Mouse (Mus musculus) macrophage (primary cell): ENCODE measurements around the gene Aplp2. TPM values are rescaled to one million over a fixed set of nuclear protein-coding genes. Genes with fewer than 3 reads are reported as not detected.
"Not testable (repeated sequence)": the region's sequence is repeated elsewhere in the genome, so short reads cannot be mapped to it uniquely, and the experiment has no call there.

Experiments used
- H3K27ac ChIP-seq: fragments of 350-480 bp; formaldehyde crosslinking; 2 replicates; pipeline ENCODE4 v1.9.0; 2021
- H3K36me3 ChIP-seq: fragments of 350-480 bp; formaldehyde crosslinking; 2 replicates; pipeline ENCODE4 v1.9.0; 2021; ENCODE audit errors: inconsistent target
- H3K4me3 ChIP-seq: fragments of 350-480 bp; formaldehyde crosslinking; 2 replicates; pipeline ENCODE4 v1.9.0; 2021; ENCODE audit errors: inconsistent target
- H3K79me2 ChIP-seq: fragments of 350-480 bp; formaldehyde crosslinking; 2 replicates; pipeline ENCODE4 v1.9.0; 2021; ENCODE audit errors: inconsistent target
- WGBS: methylation state at CpG from one replicate; pipeline ENCODE4 v1.1.7; 2026; ENCODE audit warnings: inconsistent platforms; ENCODE audit not compliant: missing documents; 5-methylcytosine and 5-hydroxymethylcytosine counted together
- polyA plus RNA-seq: library from polyadenylated mRNA; stranded (reverse); fragments of 250-400 nt; gene quantifications from 3 replicates; pipeline ENCODE4 v1.2.4, GENCODE M21; 2018; ENCODE audit warnings: inconsistent platforms

Gene Aplp2
- polyA plus RNA-seq, 1 experiment from 2014 or later = 1,267 TPM

GRCm38 (mm10) chr9:31181291-31182085 lies 30.1 kb downstream of the Aplp2 start:
- H3K27ac ChIP-seq = no peak overlapping the region
- H3K79me2 ChIP-seq = peaks cover 85% of the 10 kb centered on the region
- WGBS = 91% methylated on average over 7 of the region's 10 CpGs
- no peak overlapping the region for H3K4me3 ChIP-seq
- no peaks in the 10 kb centered on the region for H3K36me3 ChIP-seq

- H3K27ac ChIP-seq = peak overlapping the region; percentile 73
- no peak overlapping the region for H3K4me3 ChIP-seq
- H3K79me2 ChIP-seq = peaks cover 63% of the 10 kb centered on the region
- H3K36me3 ChIP-seq = no peaks in the 10 kb centered on the region
- 91% methylated on average over 4 of the region's 6 CpGs for WGBS
Observed at GRCm38 (mm10) chr9:31177692-31178091, 33.9 kb downstream of the Aplp2 start.

- WGBS = 56% methylated on average over 8 of the region's 8 CpGs
- peak overlapping the region; percentile 73 for H3K27ac ChIP-seq
- no peaks in the 10 kb centered on the region for H3K36me3 ChIP-seq
- peaks cover 60% of the 10 kb centered on the region for H3K79me2 ChIP-seq
- no peak overlapping the region for H3K4me3 ChIP-seq
Observed at GRCm38 (mm10) chr9:31176379-31177130, 35.1 kb downstream of the Aplp2 start.

DNA sequence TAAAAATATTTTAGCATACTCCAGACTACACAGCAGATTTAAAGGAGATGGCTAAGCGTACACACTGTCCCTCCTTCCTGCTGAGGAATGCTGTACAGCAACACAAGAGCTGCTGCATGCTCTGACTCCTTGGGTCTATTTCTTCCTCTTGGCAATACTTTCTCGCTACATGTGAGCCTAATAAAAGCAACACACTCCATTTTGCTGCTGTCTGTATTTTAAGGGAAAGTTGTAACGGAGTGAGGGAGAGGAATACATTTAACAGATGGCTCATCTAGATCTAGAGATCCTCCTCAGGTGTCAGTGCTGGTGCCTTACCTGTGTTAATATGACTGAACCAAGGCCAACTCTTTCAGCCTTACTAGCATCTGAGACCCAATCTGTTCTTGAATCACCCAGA lies 35.6 kb downstream of the Aplp2 start:
- Histone ChIP-seq H3K79me2 (peaks cover 59% of the 10 kb centered on the region), H3K36me3 (no peaks in the 10 kb centered on the region), H3K4me3 (no peak overlapping the region), H3K27ac (peak overlapping the region; percentile 73)
- WGBS = 100% methylated on average over 3 of the region's 3 CpGs

- Histone ChIP-seq H3K27ac (peak overlapping the region; percentile 73; the same call in 1 of the 2 replicates), H3K79me2 (peaks cover 52% of the 10 kb centered on the region; the same call in 1 of the 2 replicates), H3K36me3 (no peaks in the 10 kb centered on the region), H3K4me3 (no peak overlapping the region)
- WGBS = 97% methylated on average over 6 of the region's 6 CpGs
Observed at GRCm38 (mm10) chr9:31175346-31175745, 36.3 kb downstream of the Aplp2 start.

GRCm38 (mm10) chr9:31168356-31169093 lies 43.1 kb downstream of the Aplp2 start:
- peaks cover 47% of the 10 kb centered on the region for H3K79me2 ChIP-seq
- WGBS = 85% methylated on average over 22 of the region's 22 CpGs
- no peak overlapping the region for H3K4me3 ChIP-seq
- H3K27ac ChIP-seq = peak overlapping the region; percentile 99
- peaks cover 6% of the 10 kb centered on the region; the same call in 1 of the 2 replicates for H3K36me3 ChIP-seq

GRCm38 (mm10) chr9:31167305-31167704 lies 44.3 kb downstream of the Aplp2 start:
- WGBS = 94% methylated on average over 10 of the region's 13 CpGs
- no peak overlapping the region for H3K4me3 ChIP-seq
- peaks cover 46% of the 10 kb centered on the region for H3K79me2 ChIP-seq
- peaks cover 6% of the 10 kb centered on the region; the same call in 1 of the 2 replicates for H3K36me3 ChIP-seq
- peak overlapping the region; percentile 99 for H3K27ac ChIP-seq

DNA sequence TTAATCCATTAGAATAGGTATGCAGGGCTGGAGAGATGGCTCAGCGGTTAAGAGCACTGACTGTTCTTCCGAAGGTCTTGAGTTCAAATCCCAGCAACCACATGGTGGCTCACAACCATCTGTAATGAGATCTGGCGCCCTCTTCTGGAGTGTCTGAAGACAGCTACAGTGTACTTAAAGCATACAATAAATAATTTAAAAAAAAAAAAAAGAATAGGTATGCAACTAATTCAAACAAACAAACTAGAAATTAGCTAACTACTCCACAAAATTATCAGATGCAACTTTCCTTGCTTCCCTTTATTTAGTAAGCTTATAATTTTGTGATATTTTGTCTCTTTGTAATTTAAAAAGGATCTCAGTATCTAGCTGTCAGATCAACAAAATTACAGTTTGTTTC lies 46.1 kb downstream of the Aplp2 start:
- 100% methylated on average over 1 of the region's 3 CpGs for WGBS
- H3K27ac ChIP-seq = peak overlapping the region; percentile 99
- H3K79me2 ChIP-seq = peaks cover 50% of the 10 kb centered on the region
- H3K4me3 ChIP-seq = not testable (repeated sequence)
- peaks cover 17% of the 10 kb centered on the region for H3K36me3 ChIP-seq

DNA sequence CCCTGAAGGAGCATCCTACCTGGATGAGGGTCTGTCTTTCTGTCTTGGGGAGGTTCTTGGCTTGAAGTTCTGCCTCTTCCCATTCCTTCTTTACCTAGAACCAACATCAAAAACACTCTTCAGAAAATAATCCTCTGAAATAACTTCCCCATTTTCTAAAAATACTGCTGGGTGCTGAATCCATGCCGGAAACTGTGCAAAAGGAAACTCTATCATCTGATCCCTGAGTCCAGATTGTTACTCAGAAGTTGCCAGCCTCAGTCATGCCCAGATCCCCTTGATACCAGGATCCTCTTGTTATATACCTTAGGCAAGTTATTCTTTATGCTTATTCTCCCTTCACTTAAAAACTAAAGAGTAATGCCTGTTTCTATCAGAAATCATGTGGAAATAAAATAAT lies 48.3 kb downstream of the Aplp2 start:
- H3K79me2 ChIP-seq = peaks cover 55% of the 10 kb centered on the region
- 0% methylated on average over 1 of the region's 1 CpGs for WGBS
- peaks cover 19% of the 10 kb centered on the region for H3K36me3 ChIP-seq
- H3K27ac ChIP-seq = peak overlapping the region; percentile 99
- H3K4me3 ChIP-seq = no peak overlapping the region

DNA sequence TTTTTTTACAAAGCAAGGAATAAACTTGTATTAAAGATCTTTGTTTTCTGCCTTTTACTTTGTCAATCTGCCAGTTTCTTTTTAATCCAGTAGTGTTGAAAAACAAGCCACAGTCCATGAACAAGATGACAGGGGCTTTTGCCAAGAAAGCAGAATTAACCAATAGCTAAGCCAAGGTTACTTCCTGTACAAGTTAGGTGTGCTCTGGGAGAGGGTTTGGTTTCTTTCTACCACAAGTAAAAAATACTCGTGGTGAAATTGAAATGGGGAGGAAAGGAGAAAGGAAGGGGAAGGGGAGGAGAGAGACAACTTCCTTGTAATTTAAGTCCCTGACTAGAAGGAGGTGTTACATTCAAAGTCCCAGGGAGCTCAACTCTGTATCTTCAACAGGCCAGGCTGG lies 48.7 kb downstream of the Aplp2 start:
- Histone ChIP-seq H3K27ac (peak overlapping the region; percentile 99), H3K36me3 (peaks cover 18% of the 10 kb centered on the region), H3K4me3 (no peak overlapping the region), H3K79me2 (peaks cover 51% of the 10 kb centered on the region)
- WGBS = 0% methylated on average over 1 of the region's 1 CpGs

GRCm38 (mm10) chr9:31159910-31160309 lies 51.7 kb downstream of the Aplp2 start:
- H3K4me3 ChIP-seq = no peak overlapping the region
- peaks cover 28% of the 10 kb centered on the region for H3K79me2 ChIP-seq
- H3K36me3 ChIP-seq = peaks cover 45% of the 10 kb centered on the region
- WGBS = 92% methylated on average over 4 of the region's 4 CpGs
- peak overlapping the region; percentile 78; the same call in 1 of the 2 replicates for H3K27ac ChIP-seq

DNA sequence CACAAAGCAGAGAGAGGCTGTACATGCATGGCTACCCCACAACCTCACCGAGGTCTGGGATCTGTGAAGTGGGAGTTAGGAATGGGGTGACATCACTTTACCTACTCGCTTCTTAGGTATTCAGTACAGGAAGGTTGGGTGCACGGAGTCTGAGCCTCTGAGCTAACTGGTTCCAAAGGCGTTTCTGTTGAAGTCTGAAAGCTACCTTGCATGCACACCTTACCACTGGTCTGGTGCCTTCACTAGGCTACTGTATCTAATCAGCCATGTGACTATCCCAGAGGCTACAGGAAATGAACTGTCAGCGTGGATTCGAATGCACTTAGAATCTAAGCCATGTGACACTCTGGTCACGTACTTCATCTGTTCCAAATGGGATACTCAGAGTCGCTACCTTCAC lies 55.0 kb downstream of the Aplp2 start:
- Histone ChIP-seq H3K27ac (no peak overlapping the region), H3K4me3 (no peak overlapping the region), H3K36me3 (peaks cover 68% of the 10 kb centered on the region), H3K79me2 (peaks cover 16% of the 10 kb centered on the region; the same call in 1 of the 2 replicates)
- 91% methylated on average over 8 of the region's 8 CpGs for WGBS

DNA sequence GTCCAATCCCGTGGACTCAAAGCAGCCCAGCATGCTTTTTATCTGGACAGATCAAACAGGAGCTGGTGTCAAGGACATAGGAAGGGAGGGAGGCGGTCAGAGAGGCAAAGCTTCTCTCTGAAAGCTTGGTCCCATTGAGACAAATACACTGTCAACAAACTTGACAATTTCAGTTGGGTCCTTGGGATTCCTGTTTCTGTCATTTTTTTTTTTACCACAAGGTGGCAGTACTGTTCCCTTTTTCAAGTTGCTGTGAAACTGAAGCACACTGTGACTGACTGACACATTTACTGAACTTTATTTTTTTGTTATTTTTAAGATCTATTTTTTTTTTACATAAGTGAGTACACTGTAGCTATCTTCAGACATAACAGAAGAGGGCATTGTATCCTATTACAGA lies 60.6 kb downstream of the Aplp2 start:
- no peak overlapping the region for H3K4me3 ChIP-seq
- H3K36me3 ChIP-seq = peaks cover 62% of the 10 kb centered on the region
- WGBS = 64% methylated on average over 2 of the region's 2 CpGs

DNA sequence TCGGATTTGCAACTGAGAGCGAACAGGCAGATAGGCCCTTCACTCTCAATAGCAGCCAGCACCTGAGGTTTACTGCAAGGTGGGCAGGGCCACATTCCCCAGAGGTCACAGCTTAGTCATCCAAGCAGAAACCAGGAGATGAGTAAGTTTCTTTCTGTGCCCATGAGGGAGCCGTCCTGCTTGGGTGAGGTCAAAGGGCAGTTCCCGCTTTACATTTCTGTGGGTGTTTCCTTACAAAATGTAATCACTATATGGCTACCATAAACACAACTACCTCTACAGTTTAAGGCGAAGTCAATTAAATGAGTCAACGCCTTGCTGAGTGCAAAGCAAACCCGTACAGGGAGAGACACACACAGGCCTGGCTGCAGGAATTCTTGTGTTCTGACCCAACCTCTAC lies 63.5 kb downstream of the Aplp2 start:
- WGBS = 92% methylated on average over 7 of the region's 7 CpGs
- Histone ChIP-seq H3K4me3 (no peak overlapping the region), H3K27ac (no peak overlapping the region), H3K36me3 (peaks cover 42% of the 10 kb centered on the region), H3K79me2 (no peaks in the 10 kb centered on the region)

More for the DNA sequence above, 60.6 kb downstream of the Aplp2 start:
- Histone ChIP-seq H3K79me2 (no peaks in the 10 kb centered on the region), H3K27ac (no peak overlapping the region)
